Mouse (Mus musculus): ENCODE measurements around the gene Mrpl50. TPM values are rescaled to one million over a fixed set of nuclear protein-coding genes. Genes with fewer than 3 reads are reported as not detected.
"Not testable (repeated sequence)": the region's sequence is repeated elsewhere in the genome, so short reads cannot be mapped to it uniquely, and the experiment has no call there.

Mrpl50 gene
- polyA plus RNA-seq, 1 experiment from 2014 or later, result 98.9 TPM

GRCm38 (mm10) chr4:49480896-49481295 is 40.0 kb downstream of the Mrpl50 start:
- ATAC-seq, result peak; percentile 90
- H3K27ac ChIP-seq (ENCODE audit: low read length), result peak overlapping the region; percentile 84
- 31% methylated on average over 3 of the region's 3 CpGs for WGBS

GRCm38 (mm10) chr4:49480104-49480760 is 40.7 kb downstream of the Mrpl50 start:
- no peaks in the 10 kb centered on the region for H3K36me3 ChIP-seq (ENCODE audit: control insufficient read depth, insufficient read depth, low read length)
- no peaks in the 10 kb centered on the region for H3K4me1 ChIP-seq (ENCODE audit: control insufficient read depth, insufficient read depth, low read length)
- peak overlapping the region; percentile 44 for H3K4me2 ChIP-seq (ENCODE audit: low read depth, low read length)
- H3K9me3 ChIP-seq (ENCODE audit: control insufficient read depth, low read length), result no peaks in the 10 kb centered on the region
- H3K4me3 ChIP-seq (ENCODE audit: low read length), result peak overlapping the region; percentile 35
- H3K9ac ChIP-seq (ENCODE audit: low read depth, low read length), result peak overlapping the region; percentile 47
- peak; percentile 92 for ATAC-seq
- peak overlapping the region; percentile 84 for H3K27ac ChIP-seq (ENCODE audit: low read length)
- H3K27me3 ChIP-seq (replicated peaks; ENCODE audit: control insufficient read depth, insufficient read depth, low read length), result no peaks in the 10 kb centered on the region
- WGBS, result 9% methylated on average over 21 of the region's 21 CpGs

More at GRCm38 (mm10) chr4:49480896-49481295, 40.0 kb downstream of the Mrpl50 start:
- no peak overlapping the region for H3K9ac ChIP-seq (ENCODE audit: low read depth, low read length)
- H3K4me1 ChIP-seq (ENCODE audit: control insufficient read depth, insufficient read depth, low read length), result no peaks in the 10 kb centered on the region
- H3K36me3 ChIP-seq (ENCODE audit: control insufficient read depth, insufficient read depth, low read length), result no peaks in the 10 kb centered on the region
- no peaks in the 10 kb centered on the region for H3K9me3 ChIP-seq (ENCODE audit: control insufficient read depth, low read length)
- peak overlapping the region; percentile 44; the same call in 1 of the 2 replicates for H3K4me2 ChIP-seq (ENCODE audit: low read depth, low read length)
- H3K4me3 ChIP-seq (ENCODE audit: low read length), result peak overlapping the region; percentile 35
- H3K27me3 ChIP-seq (replicated peaks; ENCODE audit: control insufficient read depth, insufficient read depth, low read length), result no peaks in the 10 kb centered on the region

- WGBS, result 24% methylated on average over 2 of the region's 2 CpGs
- Histone ChIP-seq H3K4me2 (ENCODE audit: low read depth, low read length) (peak overlapping the region; percentile 30; the same call in 1 of the 2 replicates), H3K4me3 (ENCODE audit: low read length) (peak overlapping the region; percentile 21; the same call in 1 of the 2 replicates)
- H3K4me1 ChIP-seq (ENCODE audit: control insufficient read depth, insufficient read depth, low read length); H3K36me3 ChIP-seq (ENCODE audit: control insufficient read depth, insufficient read depth, low read length); H3K27me3 ChIP-seq (replicated peaks; ENCODE audit: control insufficient read depth, insufficient read depth, low read length); H3K9ac ChIP-seq (ENCODE audit: low read depth, low read length); H3K27ac ChIP-seq (ENCODE audit: low read length); H3K9me3 ChIP-seq (ENCODE audit: control insufficient read depth, low read length); ATAC-seq: not testable (repeated sequence)
Measured at GRCm38 (mm10) chr4:49479035-49479434, 41.9 kb downstream of the Mrpl50 start.

- Histone ChIP-seq H3K27me3 (replicated peaks; ENCODE audit: control insufficient read depth, insufficient read depth, low read length) (no peaks in the 10 kb centered on the region), H3K4me3 (ENCODE audit: low read length) (peak overlapping the region; percentile 26), H3K36me3 (ENCODE audit: control insufficient read depth, insufficient read depth, low read length) (no peaks in the 10 kb centered on the region), H3K9me3 (ENCODE audit: control insufficient read depth, low read length) (no peaks in the 10 kb centered on the region), H3K4me1 (ENCODE audit: control insufficient read depth, insufficient read depth, low read length) (no peaks in the 10 kb centered on the region), H3K9ac (ENCODE audit: low read depth, low read length) (peak overlapping the region; percentile 12; the same call in 1 of the 2 replicates), H3K27ac (ENCODE audit: low read length) (no peak overlapping the region), H3K4me2 (ENCODE audit: low read depth, low read length) (peak overlapping the region; percentile 40)
- 18% methylated on average over 19 of the region's 19 CpGs for WGBS
- ATAC-seq, result no peak
Measured at GRCm38 (mm10) chr4:49478118-49478877, 42.6 kb downstream of the Mrpl50 start.

- Histone ChIP-seq H3K4me3 (ENCODE audit: low read length) (no peak overlapping the region), H3K9me3 (ENCODE audit: control insufficient read depth, low read length) (no peaks in the 10 kb centered on the region), H3K27me3 (replicated peaks; ENCODE audit: control insufficient read depth, insufficient read depth, low read length) (no peaks in the 10 kb centered on the region), H3K36me3 (ENCODE audit: control insufficient read depth, insufficient read depth, low read length) (no peaks in the 10 kb centered on the region), H3K4me1 (ENCODE audit: control insufficient read depth, insufficient read depth, low read length) (no peaks in the 10 kb centered on the region), H3K9ac (ENCODE audit: low read depth, low read length) (no peak overlapping the region), H3K4me2 (ENCODE audit: low read depth, low read length) (no peak overlapping the region), H3K27ac (ENCODE audit: low read length) (0 out of 2 replicates have a peak overlapping the region, but pooled peaks have one; percentile 45)
- ATAC-seq, result peak; percentile 62
Measured at GRCm38 (mm10) chr4:49474583-49474982, 46.3 kb downstream of the Mrpl50 start.

- 46% methylated on average over 3 of the region's 3 CpGs for WGBS
- Histone ChIP-seq H3K4me1 (ENCODE audit: control insufficient read depth, insufficient read depth, low read length) (0 out of 2 replicates have a peak, but pooled peaks cover 2% of the 10 kb centered on the region), H3K27me3 (replicated peaks; ENCODE audit: control insufficient read depth, insufficient read depth, low read length) (no peaks in the 10 kb centered on the region), H3K9me3 (ENCODE audit: control insufficient read depth, low read length) (no peaks in the 10 kb centered on the region), H3K4me2 (ENCODE audit: low read depth, low read length) (peak within 1 kb of the TSS; percentile 25; the same call in 1 of the 2 replicates), H3K4me3 (ENCODE audit: low read length) (no peak within 1 kb of the TSS), H3K9ac (ENCODE audit: low read depth, low read length) (no peak within 1 kb of the TSS), H3K36me3 (ENCODE audit: control insufficient read depth, insufficient read depth, low read length) (no peaks in the 10 kb centered on the region), H3K27ac (ENCODE audit: low read length) (peak within 1 kb of the TSS; percentile 45)
- ATAC-seq, result peak; percentile 83
Measured at GRCm38 (mm10) chr4:49473435-49474100, 47.3 kb downstream of the Mrpl50 start, which contains the start of gene Acnat1. Gene Acnat1 (minus strand): TSS chr4:49473912.

GRCm38 (mm10) chr4:49469435-49470151 is 51.3 kb downstream of the Mrpl50 start:
- no peak overlapping the region for H3K9ac ChIP-seq (ENCODE audit: low read depth, low read length)
- WGBS, result 56% methylated on average over 3 of the region's 3 CpGs
- H3K27ac ChIP-seq (ENCODE audit: low read length), result no peak overlapping the region
- H3K36me3 ChIP-seq (ENCODE audit: control insufficient read depth, insufficient read depth, low read length), result peaks cover 12% of the 10 kb centered on the region; the same call in 1 of the 2 replicates
- 0 out of 2 replicates have a peak, but pooled peaks cover 2% of the 10 kb centered on the region for H3K4me1 ChIP-seq (ENCODE audit: control insufficient read depth, insufficient read depth, low read length)
- ATAC-seq, result peak; percentile 68
- no peak overlapping the region for H3K4me2 ChIP-seq (ENCODE audit: low read depth, low read length)
- H3K27me3 ChIP-seq (replicated peaks; ENCODE audit: control insufficient read depth, insufficient read depth, low read length), result no peaks in the 10 kb centered on the region
- H3K4me3 ChIP-seq (ENCODE audit: low read length), result no peak overlapping the region
- H3K9me3 ChIP-seq (ENCODE audit: control insufficient read depth, low read length), result 0 out of 2 replicates have a peak, but pooled peaks cover 3% of the 10 kb centered on the region

GRCm38 (mm10) chr4:49467360-49467759 is 53.5 kb downstream of the Mrpl50 start:
- ATAC-seq, result no peak
- H3K27me3 ChIP-seq (replicated peaks; ENCODE audit: control insufficient read depth, insufficient read depth, low read length), result no peaks in the 10 kb centered on the region
- 0 out of 2 replicates have a peak, but pooled peaks cover 3% of the 10 kb centered on the region for H3K9me3 ChIP-seq (ENCODE audit: control insufficient read depth, low read length)
- peaks cover 12% of the 10 kb centered on the region; the same call in 1 of the 2 replicates for H3K36me3 ChIP-seq (ENCODE audit: control insufficient read depth, insufficient read depth, low read length)
- no peak overlapping the region for H3K4me2 ChIP-seq (ENCODE audit: low read depth, low read length)
- no peak overlapping the region for H3K4me3 ChIP-seq (ENCODE audit: low read length)
- H3K9ac ChIP-seq (ENCODE audit: low read depth, low read length), result no peak overlapping the region
- 97% methylated on average over 6 of the region's 6 CpGs for WGBS
- no peak overlapping the region for H3K27ac ChIP-seq (ENCODE audit: low read length)
- H3K4me1 ChIP-seq (ENCODE audit: control insufficient read depth, insufficient read depth, low read length), result 0 out of 2 replicates have a peak, but pooled peaks cover 2% of the 10 kb centered on the region
